Mouse (Mus musculus): ENCODE measurements at regions not wholly inside any gene's neighbourhood (a gene's known extent, or its start where the extent isn't known, plus 50 kb on each side); places are given as distances from the start of the nearest gene placed in this dataset.

DNA sequence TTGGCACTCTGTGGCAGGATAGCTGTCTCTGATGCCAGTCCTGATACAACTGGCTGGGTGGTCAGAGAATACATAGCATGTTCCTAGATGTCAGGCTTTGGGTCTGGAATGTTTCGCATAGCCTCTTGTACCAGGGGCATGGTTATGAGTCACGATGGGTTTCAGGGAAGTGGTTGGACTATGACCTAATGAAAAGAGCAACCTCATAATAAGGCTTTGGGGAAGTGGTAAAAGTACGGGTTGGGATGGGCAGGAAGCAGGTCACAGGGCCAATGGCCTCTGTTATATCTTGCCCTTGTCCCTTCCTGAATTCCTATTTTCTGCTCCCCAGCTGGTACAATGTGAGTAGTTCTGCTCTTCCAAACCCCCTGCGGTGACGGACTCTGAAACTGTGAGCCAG is 59.5 kb upstream of the Pitx1 start:
- Histone ChIP-seq H3K9me3 (ENCODE audit: low read depth, low read length) (no peaks in the 10 kb centered on the region), H3K4me3 (ENCODE audit: low read depth, low read length) (no peak overlapping the region), H3K4me1 (ENCODE audit: insufficient read depth) (peaks cover 3% of the 10 kb centered on the region; the same call in 1 of the 2 replicates), H3K36me3 (ENCODE audit: insufficient read depth) (no peaks in the 10 kb centered on the region), H3K9ac (no peak overlapping the region), H3K27me3 (ENCODE audit: insufficient read depth, low read length) (no peaks in the 10 kb centered on the region), H3K4me2 (no peak overlapping the region), H3K27ac (ENCODE audit: low read depth) (no peak overlapping the region)
- WGBS, result 89% methylated on average over 5 of the region's 5 CpGs
- no peak for DNase-seq
- ATAC-seq (ENCODE audit: insufficient read depth), result no peak
- no peak for TF ChIP-seq CTCF (IDR thresholded peaks at IDR 0.05; ENCODE audit: low read depth)

DNA sequence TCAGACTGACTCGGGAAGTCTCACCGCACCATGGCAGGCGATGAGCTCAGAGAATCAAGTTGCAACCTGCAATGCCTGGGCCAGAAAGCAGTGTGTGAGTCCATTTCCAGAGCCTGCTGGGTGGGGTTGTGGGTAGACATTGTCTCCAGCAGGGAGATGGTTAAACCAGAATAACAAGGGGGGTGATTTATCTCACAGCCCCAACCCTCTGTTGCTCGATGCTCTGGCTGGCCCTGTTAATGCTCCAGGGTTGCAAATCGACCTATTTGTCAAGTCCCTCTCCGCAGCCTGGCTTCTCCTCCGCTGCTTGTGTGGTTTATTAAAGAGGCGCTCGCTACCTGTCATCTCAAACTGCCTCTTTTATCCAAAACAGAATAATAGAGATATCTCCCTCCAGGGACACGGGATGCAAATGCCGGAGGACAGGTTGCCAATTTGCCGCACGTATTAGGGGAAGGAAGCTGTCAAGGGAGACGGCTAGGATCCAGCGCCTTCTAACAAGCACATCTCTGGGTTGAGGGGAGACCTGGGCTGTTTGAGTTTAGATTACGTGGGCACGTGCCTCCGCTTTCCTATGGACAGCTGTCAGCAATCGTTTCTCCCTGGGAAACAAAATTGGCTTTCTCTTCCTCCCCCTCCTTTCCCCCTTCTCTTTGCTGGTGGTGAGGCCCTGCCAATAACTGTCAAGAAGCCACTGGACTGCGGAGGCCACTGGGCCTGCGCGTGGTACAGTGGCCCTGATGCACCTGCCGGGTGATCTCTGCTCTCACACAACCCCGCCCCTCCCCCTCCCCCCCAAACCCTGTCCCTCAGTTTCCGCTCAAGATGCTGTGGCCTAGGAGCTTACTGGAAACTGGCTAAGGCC is 57.4 kb upstream of the Pitx1 start:
- Histone ChIP-seq H3K9me3 (ENCODE audit: low read depth, low read length) (no peaks in the 10 kb centered on the region), H3K9ac (no peak overlapping the region), H3K27me3 (ENCODE audit: insufficient read depth, low read length) (no peaks in the 10 kb centered on the region), H3K36me3 (ENCODE audit: insufficient read depth) (no peaks in the 10 kb centered on the region), H3K4me3 (ENCODE audit: low read depth, low read length) (no peak overlapping the region), H3K27ac (ENCODE audit: low read depth) (no peak overlapping the region), H3K4me1 (ENCODE audit: insufficient read depth) (peaks cover 3% of the 10 kb centered on the region; the same call in 1 of the 2 replicates), H3K4me2 (no peak overlapping the region)
- TF ChIP-seq CTCF (IDR thresholded peaks at IDR 0.05; ENCODE audit: low read depth), result no peak
- ATAC-seq (ENCODE audit: insufficient read depth), result no peak
- WGBS, result 61% methylated on average over 25 of the region's 25 CpGs
- DNase-seq, result no peak

DNA sequence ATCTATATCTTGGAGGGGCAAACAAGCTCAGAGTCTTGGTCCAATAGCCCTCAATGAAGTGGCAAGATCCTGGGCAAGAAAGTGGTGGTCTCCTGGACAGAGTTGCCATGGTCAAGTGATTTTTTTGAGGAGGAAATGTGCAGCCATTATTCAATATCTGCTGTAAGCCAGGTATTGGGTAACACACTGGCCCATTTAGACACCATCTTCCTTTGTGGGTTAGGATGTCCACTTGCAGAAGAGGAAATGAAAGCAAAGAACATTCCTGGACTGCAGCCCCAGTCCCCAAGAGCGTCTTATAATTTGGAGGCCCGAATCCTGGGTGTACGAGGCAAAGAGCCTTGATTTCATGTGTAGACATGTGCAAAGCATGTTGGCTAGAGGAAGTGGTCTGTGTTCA is 56.3 kb upstream of the Pitx1 start:
- H3K36me3 ChIP-seq (ENCODE audit: insufficient read depth), result no peaks in the 10 kb centered on the region
- no peaks in the 10 kb centered on the region for H3K4me1 ChIP-seq (ENCODE audit: insufficient read depth)
- ATAC-seq (ENCODE audit: insufficient read depth) (no peak), DNase-seq (no peak)
- H3K9me3 ChIP-seq (ENCODE audit: low read depth, low read length), result no peaks in the 10 kb centered on the region
- no peak overlapping the region for H3K4me3 ChIP-seq (ENCODE audit: low read depth, low read length)
- no peaks in the 10 kb centered on the region for H3K27me3 ChIP-seq (ENCODE audit: insufficient read depth, low read length)
- TF ChIP-seq CTCF (IDR thresholded peaks at IDR 0.05; ENCODE audit: low read depth), result no peak
- no peak overlapping the region for H3K27ac ChIP-seq (ENCODE audit: low read depth)
- 84% methylated on average over 3 of the region's 3 CpGs for WGBS
- no peak overlapping the region for H3K9ac ChIP-seq
- H3K4me2 ChIP-seq, result no peak overlapping the region

DNA sequence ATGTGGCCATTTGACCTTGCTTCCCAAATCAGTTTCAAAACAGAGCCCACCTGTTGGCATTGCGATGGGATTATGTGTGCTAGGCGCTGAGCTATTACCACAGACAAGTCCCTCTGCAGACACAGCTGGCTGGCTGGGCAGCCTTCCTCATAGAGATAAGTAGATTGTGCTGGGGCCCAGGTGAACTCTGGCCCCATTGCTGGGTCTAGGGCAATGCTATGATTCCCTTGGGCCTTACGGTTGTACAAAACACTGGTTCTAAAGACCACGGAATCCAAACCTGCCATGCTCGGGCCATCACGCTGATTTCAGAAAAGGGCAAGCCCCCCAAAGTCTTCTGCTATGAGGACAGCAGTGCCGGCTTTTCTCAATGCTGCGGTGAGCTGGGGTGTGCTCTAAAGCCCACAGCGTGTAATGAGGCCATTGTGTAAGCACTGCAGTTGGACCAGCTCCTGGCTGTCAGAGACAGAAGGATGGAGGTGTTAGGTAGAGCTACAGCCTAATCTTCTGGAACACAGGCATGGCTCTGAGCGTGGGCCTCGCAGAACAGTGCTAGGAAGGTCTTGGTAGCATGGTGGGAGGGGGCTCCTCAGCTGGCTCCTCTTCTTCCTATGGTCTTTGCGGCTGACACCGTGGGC is 51.2 kb upstream of the Pitx1 start:
- H3K4me2 ChIP-seq, result no peak overlapping the region
- no peak for TF ChIP-seq CTCF (IDR thresholded peaks at IDR 0.05; ENCODE audit: low read depth)
- WGBS, result 79% methylated on average over 13 of the region's 13 CpGs
- ATAC-seq (ENCODE audit: insufficient read depth) (no peak), DNase-seq (no peak)
- H3K27me3 ChIP-seq (ENCODE audit: insufficient read depth, low read length), result no peaks in the 10 kb centered on the region
- H3K4me1 ChIP-seq (ENCODE audit: insufficient read depth), result no peaks in the 10 kb centered on the region
- no peak overlapping the region for H3K27ac ChIP-seq (ENCODE audit: low read depth)
- no peak overlapping the region for H3K9ac ChIP-seq
- H3K4me3 ChIP-seq (ENCODE audit: low read depth, low read length), result no peak overlapping the region
- no peaks in the 10 kb centered on the region for H3K36me3 ChIP-seq (ENCODE audit: insufficient read depth)
- H3K9me3 ChIP-seq (ENCODE audit: low read depth, low read length), result no peaks in the 10 kb centered on the region
